Mouse (Mus musculus): Measurements from ENCODE around the gene Adgrl4.

GRCm38 (mm10) chr3:151430106-151430505 lies 7.6 kb upstream of the Adgrl4 start:
- TF ChIP-seq POLR2A (IDR thresholded peaks at IDR 0.05; ENCODE audit: insufficient read depth, low read depth, low read length) (no peak), CTCF (IDR thresholded peaks at IDR 0.05; ENCODE audit: insufficient read depth, low read depth, low read length) (no peak)

Data from olfactory bulb, adult 2 months (tissue).